Mouse (Mus musculus) C2C12 (cell line): ENCODE measurements around the gene Pygl. TPM values are rescaled to one million over a fixed set of nuclear protein-coding genes. Genes with fewer than 3 reads are reported as not detected.
"Not testable (repeated sequence)": the region's sequence is repeated elsewhere in the genome, so short reads cannot be mapped to it uniquely, and the experiment has no call there.

ENCODE experiments used
- H3K27me3 ChIP-seq: one replicate; pipeline ENCODE4 v1.6.1; 2011; ENCODE audit not compliant: control insufficient read depth, insufficient read depth, insufficient read length
- H3K36me3 ChIP-seq: one replicate; pipeline ENCODE4 v1.6.1; 2011; ENCODE audit not compliant: control insufficient read depth, insufficient read depth
- H3K4me3 ChIP-seq: one replicate; pipeline ENCODE4 v1.5.1; 2011; ENCODE audit warnings: mild to moderate bottlenecking, control low read depth; ENCODE audit not compliant: poor library complexity, insufficient read depth, severe bottlenecking
- H3K79me2 ChIP-seq: one replicate; pipeline ENCODE4 v1.6.1; 2011; ENCODE audit not compliant: control insufficient read depth, insufficient read depth
- H3K79me3 ChIP-seq: one replicate; pipeline ENCODE4 v1.6.1; 2011; ENCODE audit warnings: low read depth, control low read depth
- H3ac ChIP-seq: one replicate; pipeline ENCODE3; 2011; ENCODE audit warnings: low read depth; ENCODE audit not compliant: control insufficient read depth, insufficient read length
- CEBPB ChIP-seq: IDR thresholded peaks from one replicate; pipeline ENCODE4 v1.6.1; 2011; ENCODE audit warnings: low read depth, mild to moderate bottlenecking, control low read depth, moderate library complexity
- CTCF ChIP-seq: IDR thresholded peaks from one replicate; pipeline ENCODE4 v1.5.1; 2011; ENCODE audit not compliant: control insufficient read depth, insufficient read depth, insufficient read length
- FOSL1 ChIP-seq: IDR thresholded peaks from one replicate; pipeline ENCODE4 v1.8.0; 2011; ENCODE audit warnings: mild to moderate bottlenecking, low read length; ENCODE audit not compliant: poor library complexity, insufficient read depth, severe bottlenecking
- MAX ChIP-seq: IDR thresholded peaks from one replicate; pipeline ENCODE4 v1.6.1; 2011; ENCODE audit warnings: mild to moderate bottlenecking, control low read depth
- MYOD1 ChIP-seq: IDR thresholded peaks from one replicate; pipeline ENCODE4 v1.6.1; 2011; ENCODE audit warnings: low read depth; ENCODE audit not compliant: control insufficient read depth, insufficient read length
- MYOG ChIP-seq: IDR thresholded peaks from one replicate; pipeline ENCODE4 v1.6.1; 2011; ENCODE audit not compliant: control insufficient read depth, insufficient read length; ENCODE audit errors: extremely low read depth
- USF1 ChIP-seq: IDR thresholded peaks from one replicate; pipeline ENCODE4 v1.6.1; 2011; ENCODE audit warnings: low read depth, mild to moderate bottlenecking, control low read depth, moderate library complexity
- polyA plus RNA-seq: library from polyadenylated mRNA; unstranded; fragments of >200 nt; fragmentation: generic; extraction: Trizol; gene quantifications from one replicate; pipeline ENCODE4 v1.2.1, GENCODE M21; 2012; ENCODE audit warnings: missing spikeins

Gene Pygl
- polyA plus RNA-seq, 1 experiment: not detected

GRCm38 (mm10) chr12:70147986-70148630 lies 83.2 kb downstream of the Pygl start:
- no peak overlapping the region for H3K4me3 ChIP-seq
- H3ac ChIP-seq: no peak overlapping the region
- no peaks in the 10 kb centered on the region for H3K79me3 ChIP-seq
- H3K79me2 ChIP-seq: no peaks in the 10 kb centered on the region
- peaks cover 5% of the 10 kb centered on the region for H3K27me3 ChIP-seq
- TF ChIP-seq FOSL1: no peak
- TF ChIP-seq CEBPB: no peak
- TF ChIP-seq CTCF: no peak
- TF ChIP-seq MYOD1: no peak
- no peak for TF ChIP-seq USF1
- TF ChIP-seq MYOG: no peak
- no peak for TF ChIP-seq MAX
- no peaks in the 10 kb centered on the region for H3K36me3 ChIP-seq

GRCm38 (mm10) chr12:70145586-70145985 lies 85.7 kb downstream of the Pygl start:
- Histone ChIP-seq H3ac (no peak overlapping the region), H3K79me2 (no peaks in the 10 kb centered on the region), H3K27me3 (no peaks in the 10 kb centered on the region), H3K36me3 (no peaks in the 10 kb centered on the region), H3K4me3 (no peak overlapping the region), H3K79me3 (no peaks in the 10 kb centered on the region)
- TF ChIP-seq MYOD1: no peak

GRCm38 (mm10) chr12:70144637-70145448 lies 86.4 kb downstream of the Pygl start:
- no peaks in the 10 kb centered on the region for H3K36me3 ChIP-seq
- H3K79me3 ChIP-seq: no peaks in the 10 kb centered on the region
- no peak for TF ChIP-seq MAX
- no peak for TF ChIP-seq MYOD1
- no peak for TF ChIP-seq FOSL1
- no peak for TF ChIP-seq CEBPB
- TF ChIP-seq MYOG: no peak
- TF ChIP-seq USF1: no peak
- no peak for TF ChIP-seq CTCF

GRCm38 (mm10) chr12:70144106-70144587 lies 87.1 kb downstream of the Pygl start:
- not testable (repeated sequence) for H3K27me3 ChIP-seq, H3K36me3 ChIP-seq, H3ac ChIP-seq, H3K79me3 ChIP-seq, H3K79me2 ChIP-seq, H3K4me3 ChIP-seq

More at GRCm38 (mm10) chr12:70144637-70145448, 86.4 kb downstream of the Pygl start:
- Histone ChIP-seq H3K79me2 (no peaks in the 10 kb centered on the region), H3K4me3 (no peak overlapping the region), H3ac (no peak overlapping the region), H3K27me3 (no peaks in the 10 kb centered on the region)

- Histone ChIP-seq H3ac (no peak overlapping the region), H3K27me3 (no peaks in the 10 kb centered on the region), H3K36me3 (no peaks in the 10 kb centered on the region), H3K79me2 (no peaks in the 10 kb centered on the region), H3K79me3 (no peaks in the 10 kb centered on the region), H3K4me3 (no peak overlapping the region)
- TF ChIP-seq FOSL1: no peak
- TF ChIP-seq USF1: no peak
- no peak for TF ChIP-seq MAX
- no peak for TF ChIP-seq CTCF
- TF ChIP-seq MYOD1: no peak
- TF ChIP-seq CEBPB: no peak
- no peak for TF ChIP-seq MYOG
Measured at GRCm38 (mm10) chr12:70140993-70141576, 90.2 kb downstream of the Pygl start.

Other genes starting within 250 kb of the Pygl start
- 25.3 TPM for gene Sav1, start 244.5 kb downstream of the Pygl start, polyA plus RNA-seq
- gene Nin, start 117.8 kb downstream of the Pygl start, polyA plus RNA-seq: 8.0 TPM
- not detected for gene Abhd12b, start 77.3 kb downstream of the Pygl start, polyA plus RNA-seq
- gene Trim9, start 116.1 kb upstream of the Pygl start, polyA plus RNA-seq: not detected
- 23.2 TPM for gene Tmx1, start 221.6 kb upstream of the Pygl start, polyA plus RNA-seq